Mouse (Mus musculus) erythroblast, embryonic 14.5 days (primary cell): ENCODE data around the gene Pum1.

ENCODE experiments used
- GATA1 ChIP-seq: IDR thresholded peaks from 2 replicates; pipeline ENCODE4 v1.6.1; 2012; ENCODE audit warnings: low read length, inconsistent platforms, mixed read lengths
- TAL1 ChIP-seq: IDR thresholded peaks from 3 replicates; pipeline ENCODE4 v1.6.1; 2012; ENCODE audit warnings: low read length, inconsistent platforms, mixed read lengths

- no peak for TF ChIP-seq TAL1
- TF ChIP-seq GATA1, result no peak
Measured at GRCm38 (mm10) chr4:130797201-130798051, 134.3 kb downstream of the Pum1 start.
